Mouse (Mus musculus) cerebellum, adult 2 months (tissue): Measurements from ENCODE around the gene Ctrc.

Experiments used
- CTCF ChIP-seq: fragments of 200-500 bp; IDR thresholded peaks from 2 replicates; pipeline ENCODE4 v1.5.1; 2011; ENCODE audit warnings: low read depth, mild to moderate bottlenecking, control low read depth, low read length, moderate library complexity, borderline replicate concordance; ENCODE audit not compliant: insufficient read depth
- POLR2A ChIP-seq: fragments of 200-500 bp; IDR thresholded peaks from 2 replicates; pipeline ENCODE4 v1.6.1; 2011; ENCODE audit warnings: low read length, control low read depth, borderline replicate concordance; ENCODE audit not compliant: insufficient read depth

- TF ChIP-seq CTCF (no peak), POLR2A (no peak)
These were observed 29.1 kb downstream of the Ctrc start for GRCm38 (mm10) chr4:141816776-141817655.
